Mouse (Mus musculus) megakaryocyte, embryonic 14.5 days (primary cell): Measurements from ENCODE around the gene Dusp6.

Experiments used
- FLI1 ChIP-seq: IDR thresholded peaks from 2 replicates; pipeline ENCODE4 v1.6.1; 2012; ENCODE audit warnings: low read length, inconsistent platforms, mixed read lengths
- GATA1 ChIP-seq: IDR thresholded peaks from 3 replicates; pipeline ENCODE4 v1.6.1; 2012; ENCODE audit warnings: mixed read lengths, low read length, inconsistent platforms, borderline replicate concordance

GRCm38 (mm10) chr10:99244655-99245260, 18.3 kb upstream of the Dusp6 start:
- TF ChIP-seq GATA1 (no peak), FLI1 (no peak)
